Mouse (Mus musculus): ENCODE data around the gene Osbpl3.

DNA sequence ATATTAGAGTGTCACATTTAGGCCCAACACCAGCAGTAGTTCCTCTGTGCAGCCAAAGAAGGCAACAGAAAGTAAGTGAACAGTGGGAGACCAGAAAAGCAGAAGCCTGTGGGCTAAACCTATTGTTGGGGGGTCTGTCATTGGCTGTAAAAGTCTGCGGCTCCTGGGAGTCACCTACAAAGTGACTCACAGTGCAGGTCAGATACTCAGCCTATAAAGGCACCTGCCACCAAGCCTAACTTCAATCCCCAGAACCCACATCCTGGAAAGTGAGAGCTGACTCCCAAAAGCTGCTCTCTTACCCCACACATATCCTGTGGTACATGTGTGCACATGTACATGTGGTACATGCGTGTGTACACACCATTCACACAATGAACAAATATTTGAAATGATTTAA, 124.5 kb downstream of the Osbpl3 start:
- no peak for TF ChIP-seq CTCF (IDR thresholded peaks at IDR 0.05; ENCODE audit: low read depth)
- no peak for TF ChIP-seq EP300 (optimal IDR thresholded peaks at IDR 0.05)

Measured in stomach, postnatal 0 days (tissue).